Mouse (Mus musculus) liver, embryonic 14.5 days (tissue): ENCODE measurements around the gene Olfr157.
A peak's percentile ranks its signal among the peaks of the same experiment; 100 is the strongest.

ENCODE experiments used
- CTCF ChIP-seq: IDR thresholded peaks from 2 replicates; pipeline ENCODE4 v1.5.1; 2016; ENCODE audit warnings: antibody characterized with exemption, low read depth, control low read depth
- EP300 ChIP-seq: IDR thresholded peaks from 2 replicates; pipeline ENCODE4 v1.6.1; 2016; ENCODE audit warnings: antibody characterized with exemption, low read depth

GRCm38 (mm10) chr4:43860744-43861519, 20.9 kb upstream of the Olfr157 start:
- TF ChIP-seq CTCF: peak; percentile 86
- no peak for TF ChIP-seq EP300
